27 mouse cellular contexts compared by ENCODE assay signal in the genomic region with DNA sequence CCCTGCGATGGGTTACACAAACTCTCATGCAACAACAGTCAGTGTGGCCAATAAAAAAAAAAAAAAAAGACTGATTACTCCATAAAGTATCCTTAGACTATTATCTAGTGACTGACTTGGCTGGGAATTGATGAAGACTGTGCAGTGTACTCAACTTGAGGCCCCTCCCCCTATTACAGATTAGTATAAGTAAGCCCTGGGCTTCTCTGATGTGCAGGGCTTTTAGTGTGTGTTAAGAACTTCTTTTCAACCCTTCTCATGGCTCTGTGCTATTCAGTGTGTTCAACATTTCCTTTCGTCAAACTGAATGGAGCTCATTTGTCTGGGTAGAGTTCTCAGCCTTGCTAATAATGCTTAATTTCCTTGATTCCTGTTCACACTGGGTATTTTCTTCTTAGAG.
"Had no signal": no experiment of that assay in that cellular context is flagged by ENCODE, and none has a peak within 500 bp of the region (broad histone marks: within the 10 kb centered on the region; RNA-seq: fewer than 3 reads in every experiment).

No protein-coding gene starts in this region.

- H3K4me3 ChIP-seq: heart, adult 2 months; heart, embryonic 13.5 days; heart, embryonic 15.5 days; hindbrain, embryonic 13.5 days; hindbrain, embryonic 15.5 days; kidney, embryonic 15.5 days; limb, embryonic 13.5 days; limb, embryonic 15.5 days; liver, embryonic 12.5 days had no signal

- ATAC-seq: hindbrain, postnatal 0 days; intestine, embryonic 16.5 days; liver, embryonic 12.5 days had no signal

- H3K9ac ChIP-seq: heart, embryonic 13.5 days; heart, embryonic 15.5 days; hindbrain, embryonic 13.5 days; hindbrain, embryonic 15.5 days; kidney, embryonic 15.5 days; limb, embryonic 13.5 days; limb, embryonic 15.5 days; liver, embryonic 12.5 days; liver, embryonic 14.5 days had no signal

- H3K27ac ChIP-seq: heart, adult 2 months; heart, embryonic 13.5 days; heart, embryonic 15.5 days; hindbrain, embryonic 13.5 days; hindbrain, embryonic 15.5 days; hindbrain, postnatal 0 days; kidney, embryonic 15.5 days; kidney, postnatal 0 days; limb, embryonic 13.5 days; limb, embryonic 15.5 days; liver, embryonic 12.5 days; liver, embryonic 14.5 days had no signal

- H3K4me1 ChIP-seq: heart, embryonic 13.5 days; heart, embryonic 15.5 days; hindbrain, embryonic 13.5 days; hindbrain, embryonic 15.5 days; kidney, embryonic 15.5 days; limb, embryonic 13.5 days; limb, embryonic 15.5 days; liver, embryonic 12.5 days had no signal

- H3K9me3 ChIP-seq: heart, embryonic 13.5 days; heart, embryonic 15.5 days; hindbrain, embryonic 13.5 days; hindbrain, embryonic 15.5 days; kidney, embryonic 15.5 days; limb, embryonic 13.5 days; limb, embryonic 15.5 days; liver, embryonic 12.5 days had no signal

- DNase-seq: gastrocnemius, postnatal 14 days; gastrocnemius, postnatal 36 days; heart, adult 11 months; heart, adult 2 months; heart, postnatal 14 days; heart, postnatal 36 days; kidney, adult 11 months; kidney, adult 2 months; kidney, adult 9 months; kidney, postnatal 14 days; kidney, postnatal 36 days; layer of hippocampus, adult 9-11 months; layer of hippocampus, postnatal 36 days; left cerebral cortex, postnatal 4 days had no signal

- H3K36me3 ChIP-seq: heart, embryonic 13.5 days; heart, embryonic 15.5 days; hindbrain, embryonic 13.5 days; hindbrain, embryonic 15.5 days; kidney, embryonic 15.5 days; limb, embryonic 13.5 days; limb, embryonic 15.5 days; liver, embryonic 12.5 days had no signal

- H3K4me2 ChIP-seq: heart, embryonic 11.5 days; heart, embryonic 13.5 days; heart, embryonic 15.5 days; hindbrain, embryonic 13.5 days; hindbrain, embryonic 15.5 days; kidney, embryonic 15.5 days; limb, embryonic 13.5 days; limb, embryonic 15.5 days; liver, embryonic 12.5 days had no signal

- H3K27me3 ChIP-seq: heart, embryonic 13.5 days; heart, embryonic 15.5 days; hindbrain, embryonic 13.5 days; hindbrain, embryonic 15.5 days; kidney, embryonic 15.5 days; limb, embryonic 13.5 days; limb, embryonic 15.5 days; liver, embryonic 12.5 days had no signal
